Mouse (Mus musculus) heart, adult 2 months (tissue): ENCODE data around the gene Fbxl21. TPM values are rescaled to one million over a fixed set of nuclear protein-coding genes. Genes with fewer than 3 reads are reported as not detected.

Experiments
- DNase-seq, 2 experiments: peaks; one replicate each; pipeline ENCODE4 v3.0.0; 2021
- H3K27ac ChIP-seq: fragments of 200-600 bp; 2 replicates; pipeline ENCODE4 v1.8.1; 2022
- H3K27me3 ChIP-seq: fragments of 200-500 bp; 2 replicates; pipeline ENCODE4 v1.6.1; 2012; ENCODE audit warnings: mild to moderate bottlenecking, low read length, inconsistent platforms, mixed read lengths; ENCODE audit not compliant: control insufficient read depth, insufficient read depth
- H3K36me3 ChIP-seq: fragments of 200-500 bp; 2 replicates; pipeline ENCODE4 v1.6.1; 2012; ENCODE audit warnings: low read length, inconsistent platforms; ENCODE audit not compliant: control insufficient read depth, insufficient read depth
- H3K4me1 ChIP-seq: fragments of 200-500 bp; 2 replicates; pipeline ENCODE4 v1.6.1; 2011; ENCODE audit warnings: low read length; ENCODE audit not compliant: control insufficient read depth, insufficient read depth
- H3K4me3 ChIP-seq: fragments of 200-600 bp; 2 replicates; pipeline ENCODE4 v1.8.1; 2022
- H3K79me2 ChIP-seq: fragments of 200-500 bp; replicated peaks from 2 replicates; pipeline ENCODE4 v1.6.1; 2012; ENCODE audit warnings: mild to moderate bottlenecking, inconsistent platforms, low read length, moderate library complexity, mixed read lengths; ENCODE audit not compliant: control insufficient read depth, insufficient read depth
- H3K9ac ChIP-seq: fragments of 200-500 bp; 2 replicates; pipeline ENCODE4 v1.6.1; 2012; ENCODE audit warnings: low read depth, mild to moderate bottlenecking, control low read depth, inconsistent platforms, low read length, mixed read lengths
- CTCF ChIP-seq: fragments of 200-600 bp; IDR thresholded peaks from 2 replicates; pipeline ENCODE4 v1.8.1; 2022; ENCODE audit warnings: antibody characterized with exemption, mild to moderate bottlenecking, moderate library complexity
- EP300 ChIP-seq: fragments of 200-500 bp; IDR thresholded peaks from 2 replicates; pipeline ENCODE4 v1.6.1; 2011; ENCODE audit warnings: low read depth, low read length, control low read depth; ENCODE audit not compliant: insufficient read depth
- POLR2A ChIP-seq: fragments of 200-500 bp; IDR thresholded peaks from 2 replicates; pipeline ENCODE4 v1.6.1; 2011; ENCODE audit warnings: mild to moderate bottlenecking, low read depth, low read length, control low read depth; ENCODE audit not compliant: insufficient read depth
- WGBS: fragments of 180-500 bp; shearing (Covaris S2); methylation state at CpG from one replicate; pipeline ENCODE4 v1.1.7; 2018; 5-methylcytosine and 5-hydroxymethylcytosine counted together
- intact Hi-C: fragments of 180-260 bp; cut with DNase I; formaldehyde crosslinking; loops from one replicate; pipeline ENCODE4 v1.15.1; 2025
- polyA plus RNA-seq: library from polyadenylated mRNA; depleted of rRNA; stranded (reverse); fragments of >200 nt; gene quantifications from 2 replicates; pipeline ENCODE4 v1.2.3, GENCODE M21; 2012
- total RNA-seq, 2 experiments: library from RNA; stranded (reverse); gene quantifications; 2 replicates each; pipeline ENCODE4 v1.2.3; 2021

Fbxl21 gene
- total and polyA plus RNA-seq, 3 experiments = 0.31 to 0.97 (median 0.68) TPM

GRCm38 (mm10) chr13:56575074-56575473 is 52.8 kb downstream of the Fbxl21 start:
- 88% methylated on average over 4 of the region's 4 CpGs for WGBS
- Histone ChIP-seq H3K4me1 (peaks cover 17% of the 10 kb centered on the region), H3K27me3 (no peaks in the 10 kb centered on the region), H3K79me2 (no peaks in the 10 kb centered on the region), H3K4me3 (no peak overlapping the region), H3K9ac (no peak overlapping the region), H3K36me3 (no peaks in the 10 kb centered on the region), H3K27ac (peak overlapping the region; percentile 75)
- no peak for TF ChIP-seq POLR2A
- TF ChIP-seq CTCF = no peak
- no peak for TF ChIP-seq EP300
- DNase-seq = no peak
- intact Hi-C loops = loop anchor here (1.0 to 2.0 kb wide), 2 partner anchors 38 to 66 kb away; no protein-coding TSS in a partner anchor

GRCm38 (mm10) chr13:56575701-56576321 is 53.5 kb downstream of the Fbxl21 start:
- H3K79me2 ChIP-seq = no peaks in the 10 kb centered on the region
- intact Hi-C loops = loop anchor here (1.0 to 2.0 kb wide), 2 partner anchors 37 to 65 kb away; no protein-coding TSS in a partner anchor
- DNase-seq = peak; percentile 85 to 87
- peaks cover 17% of the 10 kb centered on the region for H3K4me1 ChIP-seq
- no peaks in the 10 kb centered on the region for H3K27me3 ChIP-seq
- no peak for TF ChIP-seq EP300
- peak; percentile 93 for TF ChIP-seq CTCF
- TF ChIP-seq POLR2A = no peak
- H3K36me3 ChIP-seq = no peaks in the 10 kb centered on the region
- WGBS = 43% methylated on average over 12 of the region's 12 CpGs
- no peak overlapping the region for H3K9ac ChIP-seq
- no peak overlapping the region for H3K4me3 ChIP-seq
- peak overlapping the region; percentile 75 for H3K27ac ChIP-seq

GRCm38 (mm10) chr13:56578097-56578496 is 55.8 kb downstream of the Fbxl21 start:
- Histone ChIP-seq H3K4me3 (no peak overlapping the region), H3K27ac (no peak overlapping the region), H3K4me1 (peaks cover 13% of the 10 kb centered on the region), H3K79me2 (no peaks in the 10 kb centered on the region), H3K36me3 (no peaks in the 10 kb centered on the region), H3K27me3 (no peaks in the 10 kb centered on the region), H3K9ac (no peak overlapping the region)
- intact Hi-C loops = no loop called here
- peak; percentile 42 for TF ChIP-seq CTCF
- TF ChIP-seq EP300 = no peak
- no peak for DNase-seq
- WGBS = 76% methylated on average over 5 of the region's 5 CpGs

- 93% methylated on average over 5 of the region's 5 CpGs for WGBS
- TF ChIP-seq CTCF (no peak), POLR2A (no peak), EP300 (no peak)
- intact Hi-C loops = no loop called here
- Histone ChIP-seq H3K4me1 (peaks cover 10% of the 10 kb centered on the region), H3K27ac (no peak overlapping the region), H3K9ac (no peak overlapping the region), H3K79me2 (no peaks in the 10 kb centered on the region), H3K4me3 (no peak overlapping the region), H3K27me3 (no peaks in the 10 kb centered on the region), H3K36me3 (no peaks in the 10 kb centered on the region)
- DNase-seq = no peak
Measured at GRCm38 (mm10) chr13:56580450-56580849, 58.2 kb downstream of the Fbxl21 start.

- no peak overlapping the region for H3K27ac ChIP-seq
- TF ChIP-seq CTCF (no peak), POLR2A (no peak), EP300 (no peak)
- no peaks in the 10 kb centered on the region for H3K79me2 ChIP-seq
- 29% methylated on average over 3 of the region's 3 CpGs for WGBS
- H3K4me3 ChIP-seq = no peak overlapping the region
- no peak for DNase-seq
- no peaks in the 10 kb centered on the region for H3K27me3 ChIP-seq
- no peaks in the 10 kb centered on the region for H3K36me3 ChIP-seq
- no peak overlapping the region for H3K9ac ChIP-seq
- intact Hi-C loops = no loop called here
- peaks cover 4% of the 10 kb centered on the region; the same call in 1 of the 2 replicates for H3K4me1 ChIP-seq
Measured at GRCm38 (mm10) chr13:56581512-56581911, 59.2 kb downstream of the Fbxl21 start.

- peaks cover 4% of the 10 kb centered on the region; the same call in 1 of the 2 replicates for H3K4me1 ChIP-seq
Measured at GRCm38 (mm10) chr13:56581961-56582434, 59.7 kb downstream of the Fbxl21 start.

More at GRCm38 (mm10) chr13:56581961-56582434, 59.7 kb downstream of the Fbxl21 start:
- intact Hi-C loops = loop anchor here (2.0 kb wide), 1 partner anchor 29 kb away; no protein-coding TSS in a partner anchor
- no peaks in the 10 kb centered on the region for H3K27me3 ChIP-seq
- H3K79me2 ChIP-seq = no peaks in the 10 kb centered on the region
- peak; percentile 52 to 63 for DNase-seq
- H3K36me3 ChIP-seq = no peaks in the 10 kb centered on the region
- H3K27ac ChIP-seq = no peak overlapping the region
- no peak overlapping the region for H3K9ac ChIP-seq
- no peak overlapping the region for H3K4me3 ChIP-seq
- whole genome bisulfite sequencing = 10% methylated on average over 6 of the region's 6 CpGs
- TF ChIP-seq EP300 (0 out of 2 replicates have a peak, but pooled peaks have one; percentile 5), POLR2A (no peak), CTCF (no peak)
